Mouse (Mus musculus): ENCODE measurements around the gene Mtmr12.

GRCm38 (mm10) chr15:12285535-12285809, 80.6 kb downstream of the Mtmr12 start:
- TF ChIP-seq CTCF (IDR thresholded peaks at IDR 0.05; ENCODE audit: extremely low read depth, insufficient read length, insufficient replicate concordance, low read depth, low read length) (no peak), POLR2A (IDR thresholded peaks at IDR 0.05; ENCODE audit: low read depth, low read length) (no peak)
